Mouse (Mus musculus) kidney, embryonic 15.5 days (tissue): ENCODE data around the gene Atp1b2. TPM values are rescaled to one million over a fixed set of nuclear protein-coding genes. Genes with fewer than 3 reads are reported as not detected.

Source experiments
- ATAC-seq: fragments of 200-750 bp; cut with Nextera tagmentation; replicated peaks from 2 replicates; pipeline ENCODE4 v1.8.0; 2017; ENCODE audit warnings: moderate TSS enrichment; ENCODE audit not compliant: low FRiP score
- H3K27ac ChIP-seq: fragments of 300-500 bp; sonication (generic); 2 replicates; pipeline ENCODE4 v1.5.1; 2015; ENCODE audit warnings: mild to moderate bottlenecking, inconsistent platforms
- H3K27me3 ChIP-seq: fragments of 300-500 bp; sonication (generic); 2 replicates; pipeline ENCODE4 v1.6.1; 2015; ENCODE audit warnings: inconsistent platforms
- H3K36me3 ChIP-seq: fragments of 300-500 bp; sonication (generic); 2 replicates; pipeline ENCODE4 v1.6.1; 2015; ENCODE audit warnings: inconsistent platforms
- H3K4me1 ChIP-seq: fragments of 300-500 bp; sonication (generic); 2 replicates; pipeline ENCODE4 v1.6.1; 2015; ENCODE audit warnings: inconsistent platforms
- H3K4me2 ChIP-seq: fragments of 300-500 bp; sonication (generic); 2 replicates; pipeline ENCODE4 v1.6.1; 2015; ENCODE audit warnings: moderate library complexity, mild to moderate bottlenecking, inconsistent platforms
- H3K4me3 ChIP-seq: fragments of 300-500 bp; sonication (generic); replicated peaks from 2 replicates; pipeline ENCODE4 v1.5.1; 2015; ENCODE audit warnings: mild to moderate bottlenecking, inconsistent platforms
- H3K9ac ChIP-seq: fragments of 300-500 bp; sonication (generic); 2 replicates; pipeline ENCODE4 v1.6.1; 2015; ENCODE audit warnings: mild to moderate bottlenecking, inconsistent platforms
- H3K9me3 ChIP-seq: fragments of 300-500 bp; sonication (generic); replicated peaks from 2 replicates; pipeline ENCODE4 v1.6.1; 2016; ENCODE audit warnings: inconsistent platforms
- WGBS: fragments of 180-500 bp; shearing (Covaris S2); methylation state at CpG from one replicate; pipeline ENCODE4 v1.1.7; 2015; ENCODE audit warnings: mixed read lengths; 5-methylcytosine and 5-hydroxymethylcytosine counted together
- polyA plus RNA-seq: library from polyadenylated mRNA; unstranded; fragments of >200 nt; fragmentation: Nextera tagmentation; extraction: Ambion mirVana; gene quantifications from 2 replicates; pipeline ENCODE4 v1.2.1, GENCODE M21; 2015

Atp1b2 gene
- polyA plus RNA-seq, 1 experiment from 2014 or later, result 13.5 TPM

DNA sequence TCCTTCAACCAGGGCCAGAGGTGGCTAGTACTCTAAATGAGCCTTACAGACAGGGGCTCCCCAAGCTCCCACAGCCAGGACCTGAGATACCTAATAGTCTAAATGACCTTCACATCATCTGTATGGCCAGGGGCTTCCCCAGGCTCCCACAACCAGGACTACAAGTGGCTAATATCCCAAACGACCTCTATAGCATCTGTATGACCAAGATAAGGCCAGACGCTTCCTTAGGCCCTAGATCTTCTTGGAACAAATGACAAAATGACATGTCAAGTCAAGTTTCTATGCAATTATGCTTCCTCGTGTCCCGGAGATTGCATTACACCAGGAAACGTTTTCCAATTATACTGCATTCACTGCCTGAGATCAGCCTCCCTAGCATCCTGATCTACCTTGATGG is 29.4 kb downstream of the Atp1b2 start:
- WGBS, result 73% methylated on average over 5 of the region's 5 CpGs
- Histone ChIP-seq H3K9me3 (no peaks in the 10 kb centered on the region), H3K36me3 (peaks cover 48% of the 10 kb centered on the region), H3K27me3 (no peaks in the 10 kb centered on the region), H3K27ac (no peak overlapping the region), H3K4me1 (peaks cover 30% of the 10 kb centered on the region), H3K4me2 (no peak overlapping the region), H3K9ac (no peak overlapping the region), H3K4me3 (no peak overlapping the region)
- no peak for ATAC-seq

DNA sequence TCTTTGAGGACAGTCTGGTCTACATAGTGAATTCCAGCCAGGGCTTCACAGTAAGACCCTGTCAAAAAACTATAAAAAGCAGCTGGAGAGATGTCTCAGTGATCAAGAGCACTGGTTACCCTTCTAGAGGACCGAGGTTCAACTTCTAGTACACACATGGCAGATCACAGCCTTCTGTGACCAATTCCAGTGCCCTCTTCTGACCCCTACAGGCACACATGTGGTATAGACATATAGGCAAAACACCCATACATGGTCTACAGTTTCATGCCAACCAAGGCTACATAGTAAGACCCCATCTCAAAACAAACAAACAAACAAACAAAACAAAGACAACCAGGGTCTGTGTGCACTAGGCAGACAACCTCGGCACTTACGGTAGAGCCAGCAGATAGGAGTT is 30.5 kb downstream of the Atp1b2 start:
- no peak overlapping the region for H3K4me3 ChIP-seq
- H3K36me3 ChIP-seq, result peaks cover 59% of the 10 kb centered on the region
- no peak for ATAC-seq
- H3K27ac ChIP-seq, result no peak overlapping the region
- 55% methylated on average over 3 of the region's 3 CpGs for WGBS
- peaks cover 30% of the 10 kb centered on the region for H3K4me1 ChIP-seq
- no peaks in the 10 kb centered on the region for H3K27me3 ChIP-seq
- no peaks in the 10 kb centered on the region for H3K9me3 ChIP-seq
- H3K4me2 ChIP-seq, result no peak overlapping the region
- H3K9ac ChIP-seq, result no peak overlapping the region

DNA sequence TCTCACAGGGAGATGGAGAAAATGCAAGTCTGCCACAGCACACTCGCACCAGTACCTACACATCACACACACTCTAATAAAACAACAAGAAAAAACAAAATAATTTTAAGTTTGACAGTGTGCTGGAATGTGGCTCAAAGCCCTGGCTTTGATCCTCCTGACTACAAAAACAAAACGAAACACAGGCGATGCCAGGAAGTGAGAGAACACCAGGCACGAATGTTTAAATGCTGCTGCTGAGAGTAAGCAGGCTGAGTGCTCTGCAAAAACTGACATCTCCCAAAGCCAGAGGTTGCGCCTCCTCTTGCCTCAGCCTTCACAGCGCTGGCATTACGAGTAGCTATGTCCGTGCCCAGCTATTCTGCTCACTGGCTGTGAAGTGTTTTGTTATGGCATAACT is 40.6 kb downstream of the Atp1b2 start:
- Histone ChIP-seq H3K9ac (no peak overlapping the region), H3K4me2 (no peak overlapping the region), H3K9me3 (no peaks in the 10 kb centered on the region), H3K36me3 (peaks cover 77% of the 10 kb centered on the region), H3K27me3 (0 out of 2 replicates have a peak, but pooled peaks cover 3% of the 10 kb centered on the region), H3K4me3 (no peak overlapping the region), H3K4me1 (peaks cover 20% of the 10 kb centered on the region), H3K27ac (no peak overlapping the region)
- WGBS, result 57% methylated on average over 8 of the region's 8 CpGs
- ATAC-seq, result no peak

DNA sequence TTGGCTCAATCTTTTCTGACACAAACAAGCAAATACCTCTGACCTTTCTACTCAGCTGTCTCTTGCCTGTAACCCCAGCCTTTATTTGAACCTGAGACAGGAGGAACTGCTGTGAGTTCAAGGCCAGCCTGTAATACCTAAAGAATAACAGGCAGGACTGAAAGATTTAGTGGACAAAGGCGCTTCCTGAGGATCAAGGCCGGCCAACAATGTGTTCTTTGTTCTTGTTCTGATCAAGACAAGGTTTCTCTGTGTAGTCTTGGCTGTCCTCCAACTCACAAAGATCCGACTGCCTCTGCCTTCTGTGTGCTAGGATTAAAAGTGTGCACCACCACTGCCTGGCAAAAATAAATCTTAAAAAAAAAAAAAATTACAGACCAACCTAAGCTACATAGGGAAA is 41.4 kb downstream of the Atp1b2 start:
- WGBS, result 55% methylated on average over 3 of the region's 3 CpGs
- no peak overlapping the region for H3K27ac ChIP-seq
- no peak overlapping the region for H3K4me3 ChIP-seq
- no peak for ATAC-seq
- H3K27me3 ChIP-seq, result 0 out of 2 replicates have a peak, but pooled peaks cover 3% of the 10 kb centered on the region
- no peaks in the 10 kb centered on the region for H3K9me3 ChIP-seq
- peaks cover 27% of the 10 kb centered on the region for H3K4me1 ChIP-seq
- H3K36me3 ChIP-seq, result peaks cover 70% of the 10 kb centered on the region
- H3K9ac ChIP-seq, result no peak overlapping the region
- no peak overlapping the region for H3K4me2 ChIP-seq

DNA sequence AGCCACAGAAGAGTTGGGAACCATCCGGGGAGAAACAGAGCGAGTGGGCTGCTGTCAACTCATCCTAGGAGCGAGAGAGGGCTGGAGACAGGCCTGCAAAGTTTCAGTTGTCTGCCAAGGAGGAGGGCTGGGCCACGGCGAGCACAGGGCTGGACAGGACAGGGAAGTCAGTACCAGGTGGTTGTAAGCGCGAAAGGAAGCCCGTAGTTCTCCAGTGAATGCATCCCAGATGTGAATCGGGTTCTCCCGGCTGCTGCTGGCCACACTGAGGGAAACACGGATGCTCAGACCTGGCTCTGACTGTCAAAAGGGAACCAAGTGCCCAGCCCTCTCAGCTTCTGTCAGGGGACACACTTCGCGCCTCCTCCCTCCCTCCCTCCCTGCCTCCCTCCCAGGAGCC is 42.4 kb downstream of the Atp1b2 start:
- Histone ChIP-seq H3K4me2 (no peak overlapping the region), H3K4me1 (peaks cover 37% of the 10 kb centered on the region), H3K36me3 (peaks cover 66% of the 10 kb centered on the region), H3K27me3 (0 out of 2 replicates have a peak, but pooled peaks cover 3% of the 10 kb centered on the region), H3K9me3 (no peaks in the 10 kb centered on the region), H3K9ac (no peak overlapping the region), H3K27ac (no peak overlapping the region), H3K4me3 (no peak overlapping the region)
- whole genome bisulfite sequencing, result 90% methylated on average over 13 of the region's 13 CpGs
- no peak for ATAC-seq

DNA sequence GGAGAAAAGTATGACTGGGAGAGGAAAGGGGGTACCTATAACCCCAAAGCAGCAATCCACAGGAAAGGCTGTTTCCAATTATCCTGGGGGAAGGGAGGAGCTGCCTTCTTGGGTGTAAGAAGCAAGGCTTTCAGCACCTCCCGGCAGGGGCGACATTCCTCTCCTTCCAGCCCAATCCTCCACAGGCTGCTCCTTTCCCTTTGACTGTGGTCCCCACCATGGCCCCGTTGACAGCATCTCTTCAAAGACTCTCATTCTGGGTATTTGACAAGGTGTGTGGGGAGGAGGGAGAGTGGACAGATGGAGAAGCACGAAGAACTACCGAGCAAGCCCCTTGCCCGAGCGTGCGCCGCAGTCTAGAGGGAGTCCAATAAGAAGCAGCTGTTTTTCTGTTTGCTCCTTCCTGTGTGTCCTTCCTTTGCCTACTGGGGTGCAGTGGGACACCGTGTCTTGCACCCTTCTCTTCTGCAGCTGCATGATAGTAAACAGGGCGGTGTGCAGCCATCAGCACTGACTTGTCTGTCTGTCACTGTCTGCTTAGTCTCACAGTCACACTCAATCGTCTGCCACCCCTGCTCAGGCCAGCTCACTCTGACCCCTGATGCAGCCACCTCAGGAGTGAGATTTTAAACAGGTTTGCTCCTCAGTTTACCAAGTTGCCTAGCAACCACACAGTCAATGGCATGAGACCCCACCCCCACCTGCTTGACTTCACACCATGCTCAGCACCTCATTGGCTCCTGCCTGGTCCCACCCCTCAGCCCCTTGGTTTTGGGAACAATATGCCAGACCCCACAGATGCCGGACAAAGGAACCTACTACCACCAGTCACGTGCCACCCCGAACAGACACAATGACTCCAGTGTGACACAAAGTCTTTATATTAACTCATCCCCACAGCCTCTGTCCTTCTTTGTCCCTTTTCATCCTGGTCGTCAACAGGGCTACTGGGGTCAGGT is 44.6 kb downstream of the Atp1b2 start:
- H3K9ac ChIP-seq, result peak overlapping the region; percentile 85; the same call in 1 of the 2 replicates
- ATAC-seq, result no peak
- H3K9me3 ChIP-seq, result no peaks in the 10 kb centered on the region
- H3K4me1 ChIP-seq, result peaks cover 48% of the 10 kb centered on the region
- H3K36me3 ChIP-seq, result peaks cover 46% of the 10 kb centered on the region
- peaks cover 8% of the 10 kb centered on the region for H3K27me3 ChIP-seq
- peak overlapping the region; percentile 63 for H3K4me3 ChIP-seq
- 43% methylated on average over 16 of the region's 16 CpGs for WGBS
- H3K27ac ChIP-seq, result no peak overlapping the region
- peak overlapping the region; percentile 98 for H3K4me2 ChIP-seq

DNA sequence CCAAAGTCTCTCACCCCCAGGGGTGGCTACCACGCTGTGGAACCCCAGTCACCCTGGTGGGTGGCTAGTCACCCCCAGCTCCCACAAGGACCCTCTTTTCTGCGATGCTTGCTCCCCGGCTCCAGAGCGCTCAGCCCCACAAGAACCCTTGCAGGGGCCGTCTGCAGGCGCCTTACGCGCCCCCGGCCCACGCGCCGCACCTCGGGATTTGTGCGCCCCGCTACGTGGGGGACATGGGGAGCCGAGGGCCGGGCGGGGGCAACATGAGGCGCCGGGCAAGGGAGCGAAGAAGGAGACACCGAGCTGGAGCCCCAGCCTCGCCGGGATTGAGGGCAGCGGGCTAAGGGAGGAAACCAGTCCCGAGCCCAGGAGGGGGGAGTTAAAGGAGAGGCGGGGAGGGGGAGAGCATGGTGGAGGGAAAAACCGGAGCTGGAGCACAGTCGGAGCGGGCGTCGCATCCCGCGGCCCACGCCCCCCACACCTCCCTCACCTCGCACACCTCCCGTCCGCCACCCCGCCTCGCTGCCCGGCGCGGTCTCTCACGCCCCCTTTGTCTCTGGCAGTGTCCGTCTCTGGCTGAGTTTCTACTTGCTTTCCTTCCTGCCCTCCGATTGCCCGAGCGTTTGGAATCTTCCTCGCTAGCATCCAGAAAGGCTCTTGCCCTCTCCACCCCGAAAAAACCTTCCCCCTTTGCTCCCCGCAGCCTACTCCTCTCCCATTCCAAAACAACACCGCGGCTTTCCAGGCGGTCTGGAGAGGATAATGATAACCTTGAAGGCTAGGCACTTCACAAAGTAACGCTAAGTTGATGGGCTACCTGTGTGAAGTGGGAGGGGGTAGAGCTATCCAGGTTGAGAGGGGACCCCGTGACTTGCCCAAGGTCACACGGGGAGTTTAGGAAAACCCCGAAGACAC is 45.6 kb downstream of the Atp1b2 start, which contains the start of gene Efnb3:
TSS of gene Efnb3 (minus strand) at position 355 of the 915 bp plus-strand sequence.
- WGBS, result 1% methylated on average over 59 of the region's 59 CpGs
- peak; percentile 63 for ATAC-seq
- peak within 1 kb of the TSS; percentile 85 for H3K9ac ChIP-seq
- peaks cover 8% of the 10 kb centered on the region for H3K27me3 ChIP-seq
- no peaks in the 10 kb centered on the region for H3K9me3 ChIP-seq
- peaks cover 37% of the 10 kb centered on the region for H3K36me3 ChIP-seq
- peaks cover 49% of the 10 kb centered on the region for H3K4me1 ChIP-seq
- peak within 1 kb of the TSS; percentile 98 for H3K4me2 ChIP-seq
- H3K27ac ChIP-seq, result 0 out of 2 replicates have a peak within 1 kb of the TSS, but pooled peaks have one; percentile 52
- H3K4me3 ChIP-seq, result peak within 1 kb of the TSS; percentile 63

DNA sequence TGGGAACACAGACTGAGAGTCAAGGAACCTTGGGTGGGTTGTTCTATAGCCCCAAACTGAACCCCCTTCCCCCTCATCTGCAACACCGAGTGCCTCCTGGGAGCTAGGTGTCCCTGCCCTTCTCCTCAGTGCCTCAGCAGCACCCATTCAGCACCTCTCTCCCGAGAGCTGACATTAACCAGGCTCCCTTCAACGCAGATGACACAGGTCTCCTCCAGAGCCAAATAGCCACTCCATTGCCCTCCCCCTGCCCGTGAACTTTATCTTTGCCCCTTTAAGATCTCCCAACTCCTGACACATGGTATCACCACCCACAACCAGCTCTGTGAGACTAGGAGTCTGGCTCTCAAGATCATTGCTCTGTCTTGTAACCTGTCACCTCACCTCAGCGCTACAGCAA is 46.6 kb downstream of the Atp1b2 start:
- WGBS, result 10% methylated on average over 5 of the region's 5 CpGs
- no peak for ATAC-seq
- peak overlapping the region; percentile 63 for H3K4me3 ChIP-seq
- H3K9ac ChIP-seq, result peak overlapping the region; percentile 85
- peaks cover 53% of the 10 kb centered on the region for H3K4me1 ChIP-seq
- H3K27ac ChIP-seq, result no peak overlapping the region
- peaks cover 8% of the 10 kb centered on the region for H3K27me3 ChIP-seq
- H3K9me3 ChIP-seq, result no peaks in the 10 kb centered on the region
- peak overlapping the region; percentile 98 for H3K4me2 ChIP-seq
- H3K36me3 ChIP-seq, result peaks cover 28% of the 10 kb centered on the region

DNA sequence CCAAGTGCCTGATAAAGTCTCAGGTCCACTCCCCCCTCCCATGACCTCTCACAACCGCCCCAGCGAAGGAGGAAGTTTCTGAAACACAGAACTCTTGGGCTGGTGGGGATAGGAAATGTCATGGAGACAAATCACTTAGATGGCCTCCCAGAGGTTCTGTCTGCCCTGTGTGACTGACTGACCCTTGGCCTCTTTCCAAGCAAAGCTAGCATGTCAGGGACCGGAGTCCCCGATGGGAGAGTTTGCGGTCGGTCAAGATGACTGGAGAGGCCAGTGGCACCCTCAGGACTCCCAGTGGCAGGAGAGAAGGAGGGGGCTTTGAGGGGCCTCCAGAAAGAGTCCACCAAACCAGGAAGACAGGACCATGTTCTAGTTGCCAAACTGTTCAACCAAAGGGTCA is 47.0 kb downstream of the Atp1b2 start:
- Histone ChIP-seq H3K4me1 (peaks cover 53% of the 10 kb centered on the region), H3K4me2 (peak overlapping the region; percentile 98), H3K27me3 (peaks cover 8% of the 10 kb centered on the region), H3K27ac (no peak overlapping the region), H3K9me3 (no peaks in the 10 kb centered on the region), H3K4me3 (peak overlapping the region; percentile 63), H3K9ac (0 out of 2 replicates have a peak overlapping the region, but pooled peaks have one; percentile 85), H3K36me3 (peaks cover 24% of the 10 kb centered on the region)
- 15% methylated on average over 6 of the region's 6 CpGs for WGBS
- no peak for ATAC-seq

DNA sequence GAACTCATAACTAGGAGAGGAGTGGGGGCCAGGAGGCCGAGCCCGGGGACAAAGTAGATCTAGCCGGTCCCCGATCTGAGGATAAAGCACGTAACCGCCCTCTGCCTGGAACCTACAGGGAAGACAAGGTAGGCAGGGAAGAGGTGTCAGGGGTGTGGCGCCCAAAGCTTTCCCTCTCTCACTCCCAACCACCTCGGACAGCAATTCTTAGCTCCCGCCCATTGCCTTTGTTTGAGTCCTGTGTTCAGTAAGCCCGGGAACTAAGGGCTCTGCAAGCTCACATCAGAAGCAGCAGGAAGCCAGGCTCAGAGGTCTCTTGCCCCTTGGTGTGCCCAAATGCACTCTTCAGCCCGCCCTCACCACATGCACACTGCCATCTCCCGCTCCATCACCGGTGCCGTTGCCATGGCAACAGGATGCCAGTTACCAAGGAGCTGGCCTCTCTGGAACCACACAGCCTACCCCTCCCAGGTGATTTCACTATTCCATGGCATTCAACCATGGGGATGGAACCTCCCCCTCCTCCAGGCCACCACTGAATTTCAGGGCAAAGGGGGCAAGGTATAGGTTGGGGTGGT is 48.3 kb downstream of the Atp1b2 start:
- Histone ChIP-seq H3K9ac (no peak overlapping the region), H3K27ac (no peak overlapping the region), H3K27me3 (peaks cover 7% of the 10 kb centered on the region), H3K9me3 (no peaks in the 10 kb centered on the region), H3K36me3 (peaks cover 11% of the 10 kb centered on the region), H3K4me3 (0 out of 2 replicates have a peak overlapping the region, but pooled peaks have one; percentile 1), H3K4me2 (peak overlapping the region; percentile 13; the same call in 1 of the 2 replicates), H3K4me1 (peaks cover 61% of the 10 kb centered on the region)
- 40% methylated on average over 14 of the region's 14 CpGs for WGBS
- ATAC-seq, result no peak

DNA sequence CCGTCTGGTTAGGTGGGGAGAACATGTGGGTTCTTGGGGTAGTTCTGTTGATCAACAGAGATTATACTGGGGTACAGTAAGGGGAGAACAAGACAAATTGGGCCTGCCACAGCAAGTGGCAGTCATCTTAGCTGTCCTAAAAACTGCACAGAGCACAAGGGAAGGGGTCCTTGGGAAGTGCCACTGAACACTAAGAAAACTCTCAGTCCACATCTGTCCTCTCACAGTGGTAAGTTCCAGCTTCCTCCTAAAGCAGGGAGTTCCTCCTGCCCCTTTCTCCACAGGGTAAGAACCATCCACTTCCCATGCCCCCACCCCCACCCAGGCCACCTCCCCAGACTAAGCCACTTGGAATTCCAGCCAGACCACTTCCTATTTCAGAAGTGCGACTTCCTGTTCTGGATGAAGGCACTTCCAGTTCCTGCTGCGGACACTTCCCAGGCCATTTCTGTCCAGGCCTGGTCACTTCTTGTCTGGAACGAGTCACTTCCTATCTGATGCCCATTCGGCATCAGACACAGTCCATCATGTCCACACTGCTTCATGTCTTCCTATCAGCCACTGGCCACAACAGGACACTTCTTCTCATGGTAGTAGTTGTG is 51.1 kb downstream of the Atp1b2 start:
- H3K4me2 ChIP-seq, result no peak overlapping the region
- no peaks in the 10 kb centered on the region for H3K9me3 ChIP-seq
- H3K4me3 ChIP-seq, result no peak overlapping the region
- H3K36me3 ChIP-seq, result no peaks in the 10 kb centered on the region
- no peak for ATAC-seq
- H3K4me1 ChIP-seq, result peaks cover 46% of the 10 kb centered on the region
- no peak overlapping the region; the same call in 1 of the 2 replicates for H3K27ac ChIP-seq
- H3K27me3 ChIP-seq, result peaks cover 6% of the 10 kb centered on the region
- no peak overlapping the region for H3K9ac ChIP-seq
- WGBS, result 84% methylated on average over 5 of the region's 5 CpGs
